Mouse (Mus musculus) embryonic facial prominence, embryonic 13.5 days (tissue): Measurements from ENCODE around the gene Hmx1. TPM values are rescaled to one million over a fixed set of nuclear protein-coding genes. Genes with fewer than 3 reads are reported as not detected.

Experiments used
- ATAC-seq: fragments of 200-750 bp; cut with Nextera tagmentation; 2 replicates; pipeline ENCODE4 v1.8.0; 2017; ENCODE audit warnings: low read depth; ENCODE audit not compliant: insufficient number of reproducible peaks, insufficient read depth, low FRiP score, low TSS enrichment
- H3K27ac ChIP-seq: fragments of 300-500 bp; sonication (generic); 2 replicates; pipeline ENCODE4 v1.5.1; 2015; ENCODE audit warnings: moderate library complexity, mild to moderate bottlenecking, inconsistent platforms
- H3K27me3 ChIP-seq: fragments of 300-500 bp; sonication (generic); 2 replicates; pipeline ENCODE4 v1.6.1; 2015; ENCODE audit warnings: mild to moderate bottlenecking, inconsistent platforms
- H3K36me3 ChIP-seq: fragments of 300-500 bp; sonication (generic); 2 replicates; pipeline ENCODE4 v1.6.1; 2015; ENCODE audit warnings: mild to moderate bottlenecking, inconsistent platforms
- H3K4me1 ChIP-seq: fragments of 300-500 bp; sonication (generic); 2 replicates; pipeline ENCODE4 v1.6.1; 2015; ENCODE audit warnings: inconsistent platforms
- H3K4me2 ChIP-seq: fragments of 300-500 bp; sonication (generic); 2 replicates; pipeline ENCODE4 v1.6.1; 2015; ENCODE audit warnings: moderate library complexity, mild to moderate bottlenecking, inconsistent platforms
- H3K4me3 ChIP-seq: fragments of 300-500 bp; sonication (generic); 2 replicates; pipeline ENCODE4 v1.5.1; 2015; ENCODE audit warnings: mild to moderate bottlenecking, inconsistent platforms
- H3K9ac ChIP-seq: fragments of 300-500 bp; sonication (generic); 2 replicates; pipeline ENCODE4 v1.6.1; 2015; ENCODE audit warnings: mild to moderate bottlenecking, inconsistent platforms
- H3K9me3 ChIP-seq: fragments of 300-500 bp; sonication (generic); 2 replicates; pipeline ENCODE4 v1.6.1; 2016; ENCODE audit warnings: inconsistent platforms
- WGBS: fragments of 180-500 bp; shearing (Covaris S2); methylation state at CpG from one replicate; pipeline ENCODE4 v1.1.7; 2015; ENCODE audit warnings: mixed read lengths; 5-methylcytosine and 5-hydroxymethylcytosine counted together
- polyA plus RNA-seq: library from polyadenylated mRNA; unstranded; fragments of >200 nt; fragmentation: Nextera tagmentation; extraction: Ambion mirVana; gene quantifications from 2 replicates; pipeline ENCODE4 v1.2.1, GENCODE M21; 2015

Gene Hmx1
- polyA plus RNA-seq, 1 experiment from 2014 or later = 2.2 TPM

- Histone ChIP-seq H3K27me3 (peaks cover 100% of the 10 kb centered on the region), H3K36me3 (no peaks in the 10 kb centered on the region), H3K4me3 (peak overlapping the region; percentile 57), H3K27ac (no peak overlapping the region), H3K9me3 (no peaks in the 10 kb centered on the region), H3K9ac (no peak overlapping the region), H3K4me1 (peaks cover 28% of the 10 kb centered on the region), H3K4me2 (peak overlapping the region; percentile 79)
- ATAC-seq = no peak
- 4% methylated on average over 11 of the region's 11 CpGs for WGBS
These were observed 533 bp downstream of the Hmx1 start for GRCm38 (mm10) chr5:35389441-35389840.

- H3K27me3 ChIP-seq = peaks cover 100% of the 10 kb centered on the region
- peaks cover 28% of the 10 kb centered on the region for H3K4me1 ChIP-seq
- H3K27ac ChIP-seq = no peak overlapping the region
- peak overlapping the region; percentile 57; the same call in 1 of the 2 replicates for H3K4me3 ChIP-seq
- no peaks in the 10 kb centered on the region for H3K9me3 ChIP-seq
- no peaks in the 10 kb centered on the region for H3K36me3 ChIP-seq
- 15% methylated on average over 3 of the region's 3 CpGs for WGBS
- no peak for ATAC-seq
- no peak overlapping the region for H3K4me2 ChIP-seq
- no peak overlapping the region for H3K9ac ChIP-seq
These were observed 1.0 kb downstream of the Hmx1 start for GRCm38 (mm10) chr5:35389915-35390314.

- H3K4me1 ChIP-seq = peaks cover 28% of the 10 kb centered on the region
- ATAC-seq = no peak
- H3K4me2 ChIP-seq = peak overlapping the region; percentile 65
- H3K4me3 ChIP-seq = peak overlapping the region; percentile 43
- 2% methylated on average over 22 of the region's 22 CpGs for WGBS
- no peak overlapping the region for H3K27ac ChIP-seq
- peaks cover 100% of the 10 kb centered on the region for H3K27me3 ChIP-seq
- no peaks in the 10 kb centered on the region for H3K9me3 ChIP-seq
- no peaks in the 10 kb centered on the region for H3K36me3 ChIP-seq
- peak overlapping the region; percentile 49 for H3K9ac ChIP-seq
These were observed 2.1 kb downstream of the Hmx1 start for GRCm38 (mm10) chr5:35390848-35391655.

- no peak for ATAC-seq
- Histone ChIP-seq H3K4me2 (peak overlapping the region; percentile 65), H3K27me3 (peaks cover 97% of the 10 kb centered on the region), H3K4me3 (peak overlapping the region; percentile 43), H3K9ac (peak overlapping the region; percentile 49), H3K27ac (no peak overlapping the region), H3K4me1 (peaks cover 29% of the 10 kb centered on the region), H3K9me3 (no peaks in the 10 kb centered on the region), H3K36me3 (no peaks in the 10 kb centered on the region)
- under 1% methylated on average over 86 of the region's 88 CpGs for WGBS
These were observed 2.9 kb downstream of the Hmx1 start for GRCm38 (mm10) chr5:35391656-35392333.

- Histone ChIP-seq H3K36me3 (no peaks in the 10 kb centered on the region), H3K9me3 (no peaks in the 10 kb centered on the region), H3K27me3 (peaks cover 97% of the 10 kb centered on the region), H3K4me3 (peak overlapping the region; percentile 43), H3K27ac (no peak overlapping the region), H3K4me1 (peaks cover 34% of the 10 kb centered on the region), H3K9ac (peak overlapping the region; percentile 49), H3K4me2 (peak overlapping the region; percentile 65)
- under 1% methylated on average over 36 of the region's 37 CpGs for WGBS
- no peak for ATAC-seq
These were observed 3.4 kb downstream of the Hmx1 start for GRCm38 (mm10) chr5:35392334-35392695.

GRCm38 (mm10) chr5:35395566-35396440, 6.9 kb downstream of the Hmx1 start:
- H3K4me2 ChIP-seq = no peak overlapping the region
- H3K9ac ChIP-seq = no peak overlapping the region
- peaks cover 30% of the 10 kb centered on the region for H3K4me1 ChIP-seq
- no peak overlapping the region for H3K27ac ChIP-seq
- 0 out of 2 replicates have a peak overlapping the region, but pooled peaks have one; percentile 5 for H3K4me3 ChIP-seq
- H3K36me3 ChIP-seq = no peaks in the 10 kb centered on the region
- H3K27me3 ChIP-seq = peaks cover 97% of the 10 kb centered on the region
- no peak for ATAC-seq
- no peaks in the 10 kb centered on the region for H3K9me3 ChIP-seq
- WGBS = 5% methylated on average over 9 of the region's 9 CpGs

GRCm38 (mm10) chr5:35396976-35397641, 8.2 kb downstream of the Hmx1 start:
- H3K9ac ChIP-seq = no peak overlapping the region
- peak overlapping the region; percentile 27 for H3K4me3 ChIP-seq
- H3K27ac ChIP-seq = no peak overlapping the region
- H3K4me2 ChIP-seq = peak overlapping the region; percentile 45
- ATAC-seq = no peak
- peaks cover 28% of the 10 kb centered on the region for H3K4me1 ChIP-seq
- no peaks in the 10 kb centered on the region for H3K36me3 ChIP-seq
- H3K27me3 ChIP-seq = peaks cover 97% of the 10 kb centered on the region
- under 1% methylated on average over 57 of the region's 57 CpGs for WGBS
- no peaks in the 10 kb centered on the region for H3K9me3 ChIP-seq

- ATAC-seq = no peak
- Histone ChIP-seq H3K9ac (no peak overlapping the region), H3K9me3 (no peaks in the 10 kb centered on the region), H3K27ac (no peak overlapping the region), H3K36me3 (no peaks in the 10 kb centered on the region), H3K4me1 (peaks cover 23% of the 10 kb centered on the region), H3K4me2 (peak overlapping the region; percentile 45), H3K4me3 (peak overlapping the region; percentile 27), H3K27me3 (peaks cover 97% of the 10 kb centered on the region)
- under 1% methylated on average over 43 of the region's 52 CpGs for WGBS
These were observed 8.9 kb downstream of the Hmx1 start for GRCm38 (mm10) chr5:35397642-35398309.

- H3K4me3 ChIP-seq = 0 out of 2 replicates have a peak overlapping the region, but pooled peaks have one; percentile 27
- H3K4me2 ChIP-seq = no peak overlapping the region
- peaks cover 97% of the 10 kb centered on the region for H3K27me3 ChIP-seq
- 4% methylated on average over 14 of the region's 14 CpGs for WGBS
- no peaks in the 10 kb centered on the region for H3K9me3 ChIP-seq
- ATAC-seq = no peak
- no peak overlapping the region for H3K9ac ChIP-seq
- peaks cover 23% of the 10 kb centered on the region for H3K4me1 ChIP-seq
- H3K27ac ChIP-seq = no peak overlapping the region
- H3K36me3 ChIP-seq = no peaks in the 10 kb centered on the region
These were observed 9.5 kb downstream of the Hmx1 start for GRCm38 (mm10) chr5:35398310-35398910.

- Histone ChIP-seq H3K27ac (no peak overlapping the region), H3K9me3 (no peaks in the 10 kb centered on the region), H3K9ac (no peak overlapping the region), H3K36me3 (no peaks in the 10 kb centered on the region), H3K4me1 (peaks cover 23% of the 10 kb centered on the region), H3K4me3 (no peak overlapping the region), H3K4me2 (no peak overlapping the region), H3K27me3 (peaks cover 97% of the 10 kb centered on the region)
- no peak for ATAC-seq
- WGBS = 5% methylated on average over 7 of the region's 7 CpGs
These were observed 10.2 kb downstream of the Hmx1 start for GRCm38 (mm10) chr5:35399061-35399460.
